Mouse (Mus musculus) C2C12 (cell line): ENCODE data around the gene Manbal.

Experiments used
- CEBPB ChIP-seq: IDR thresholded peaks from one replicate; pipeline ENCODE4 v1.6.1; 2011; ENCODE audit warnings: low read depth, mild to moderate bottlenecking, control low read depth, moderate library complexity
- CTCF ChIP-seq: IDR thresholded peaks from one replicate; pipeline ENCODE4 v1.5.1; 2011; ENCODE audit not compliant: control insufficient read depth, insufficient read depth, insufficient read length
- FOSL1 ChIP-seq: IDR thresholded peaks from one replicate; pipeline ENCODE4 v1.8.0; 2011; ENCODE audit warnings: mild to moderate bottlenecking, low read length; ENCODE audit not compliant: poor library complexity, insufficient read depth, severe bottlenecking
- MAX ChIP-seq: IDR thresholded peaks from one replicate; pipeline ENCODE4 v1.6.1; 2011; ENCODE audit warnings: mild to moderate bottlenecking, control low read depth
- USF1 ChIP-seq: IDR thresholded peaks from one replicate; pipeline ENCODE4 v1.6.1; 2011; ENCODE audit warnings: low read depth, mild to moderate bottlenecking, control low read depth, moderate library complexity

DNA sequence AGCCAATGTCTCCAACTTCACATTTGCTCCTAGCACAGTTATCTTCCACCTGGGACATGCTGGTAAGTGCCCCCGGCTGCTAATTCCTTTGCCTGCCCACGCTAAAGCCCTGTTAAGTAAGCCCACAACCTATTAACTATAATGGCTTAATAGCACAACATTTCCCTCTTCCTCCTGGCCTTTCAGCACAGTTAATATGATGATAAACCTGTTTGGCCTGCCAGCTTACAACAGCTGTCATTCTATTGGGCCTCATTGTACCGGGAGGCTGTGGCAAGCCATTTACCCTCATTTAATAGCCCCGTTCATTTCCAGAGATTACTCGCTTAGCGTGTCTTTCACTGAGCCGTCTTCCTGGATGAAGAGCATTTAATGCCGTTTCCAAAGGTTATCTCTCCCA lies 47.3 kb upstream of the Manbal start:
- no peak for TF ChIP-seq USF1
- TF ChIP-seq CTCF: no peak
- no peak for TF ChIP-seq CEBPB
- TF ChIP-seq FOSL1: no peak
- no peak for TF ChIP-seq MAX
